Mouse (Mus musculus) liver, embryonic 14.5 days (tissue): ENCODE data around the gene Cks1b.

Source experiments
- CTCF ChIP-seq: IDR thresholded peaks from 2 replicates; pipeline ENCODE4 v1.5.1; 2016; ENCODE audit warnings: antibody characterized with exemption, low read depth, control low read depth
- EP300 ChIP-seq: IDR thresholded peaks from 2 replicates; pipeline ENCODE4 v1.6.1; 2016; ENCODE audit warnings: antibody characterized with exemption, low read depth

DNA sequence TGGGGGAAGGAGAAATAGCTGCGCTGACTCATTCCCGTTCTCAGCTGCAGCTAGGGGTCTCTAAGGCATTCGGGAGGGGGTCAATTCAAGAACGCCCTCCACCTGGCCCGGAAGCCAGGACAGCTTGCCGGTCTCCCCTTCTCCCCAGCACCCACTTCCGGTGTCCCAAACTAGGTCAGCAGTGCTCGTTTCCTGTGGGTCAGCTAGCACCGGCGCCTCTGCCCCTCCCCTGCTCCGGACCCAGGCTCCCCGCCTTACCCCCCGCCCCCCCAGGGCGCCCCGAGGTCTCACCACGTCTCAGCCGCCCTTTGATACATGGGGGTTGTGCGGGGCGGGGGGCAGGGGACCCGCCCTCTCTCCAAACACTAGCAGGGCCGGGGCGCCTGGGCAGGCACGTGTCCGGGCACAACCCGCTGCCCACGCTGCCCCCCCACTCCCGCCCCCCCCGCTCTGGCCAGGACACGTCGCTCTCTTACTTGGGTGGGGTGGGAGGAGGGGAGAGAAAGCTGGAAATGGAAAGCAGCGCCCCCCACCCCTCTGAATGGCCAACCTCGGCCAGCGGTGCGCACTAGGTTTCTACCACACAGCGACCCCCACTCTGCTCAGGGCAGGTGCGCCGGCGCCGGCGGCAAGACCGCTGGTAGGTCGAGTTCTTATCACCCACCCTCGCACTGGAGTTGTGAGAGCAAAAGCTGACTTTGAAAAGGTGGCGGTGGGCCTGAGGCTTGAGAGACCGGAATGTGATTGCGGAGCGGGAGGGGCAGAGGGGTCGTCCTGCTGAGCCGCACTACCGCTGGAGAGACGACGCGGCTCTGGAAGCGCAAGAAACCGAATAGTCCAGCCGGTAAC is 26.3 kb downstream of the Cks1b start:
- TF ChIP-seq EP300 (no peak), CTCF (no peak)
